Mouse (Mus musculus): ENCODE results near the gene Slc11a1. TPM values are rescaled to one million over a fixed set of nuclear protein-coding genes. Genes with fewer than 3 reads are reported as not detected.

Gene Slc11a1
- total RNA-seq, 2 experiments from 2014 or later = 4.7 to 5.5 TPM

- DNase-seq = no peak
- intact Hi-C loops (cut with DNase I) = loop anchor here (1.0 to 5.0 kb wide), 2 partner anchors 23 to 178 kb away; partner anchors contain the start of gene Catip
These were observed 10.1 kb downstream of the Slc11a1 start for GRCm38 (mm10) chr1:74385064-74385463.

GRCm38 (mm10) chr1:74385531-74385930 is 10.5 kb downstream of the Slc11a1 start:
- no peak for DNase-seq
- intact Hi-C loops (cut with DNase I) = loop anchor here (1.0 to 5.0 kb wide), 2 partner anchors 23 to 178 kb away; partner anchors contain the start of gene Catip

GRCm38 (mm10) chr1:74386363-74386713 is 11.3 kb downstream of the Slc11a1 start:
- intact Hi-C loops (cut with DNase I) = loop anchor here (1.0 to 5.0 kb wide), 3 partner anchors 18 to 179 kb away; no protein-coding TSS in a partner anchor
- no peak for DNase-seq

GRCm38 (mm10) chr1:74386714-74387385 is 11.9 kb downstream of the Slc11a1 start:
- intact Hi-C loops (cut with DNase I) = loop anchor here (1.0 to 5.0 kb wide), 3 partner anchors 19 to 180 kb away; no protein-coding TSS in a partner anchor
- peak; percentile 96 to 99 for DNase-seq

GRCm38 (mm10) chr1:74387386-74387988 is 12.5 kb downstream of the Slc11a1 start:
- intact Hi-C loops (cut with DNase I) = loop anchor here (2.0 to 5.0 kb wide), 2 partner anchors 55 to 180 kb away; no protein-coding TSS in a partner anchor
- no peak for DNase-seq

GRCm38 (mm10) chr1:74388398-74388920 is 13.5 kb downstream of the Slc11a1 start:
- intact Hi-C loops (cut with DNase I) = loop anchor here (5.0 kb wide), 1 partner anchor 181 kb away; no protein-coding TSS in a partner anchor
- DNase-seq = no peak

- peak; percentile 52 to 59 for DNase-seq
- intact Hi-C loops (cut with DNase I) = loop anchor here (5.0 to 10.0 kb wide), 3 partner anchors 183 to 475 kb away; partner anchors contain the start of genes Bcs1l and Zfp142
These were observed 14.9 kb downstream of the Slc11a1 start for GRCm38 (mm10) chr1:74389831-74390286.

- peak; percentile 77 to 79 for DNase-seq
- intact Hi-C loops (cut with DNase I) = loop anchor here (10.0 kb wide), 2 partner anchors 194 to 476 kb away; partner anchors contain the start of genes Bcs1l and Zfp142
These were observed 15.4 kb downstream of the Slc11a1 start for GRCm38 (mm10) chr1:74390287-74390906.

- peak; percentile 98 for DNase-seq
- intact Hi-C loops (cut with DNase I) = loop anchor here (10.0 kb wide), 2 partner anchors 194 to 476 kb away; partner anchors contain the start of genes Bcs1l and Zfp142
These were observed 16.1 kb downstream of the Slc11a1 start, which contains the start of gene Ctdsp1 for GRCm38 (mm10) chr1:74390924-74391748. Ctdsp1 (plus strand) TSS chr1:74391509.

GRCm38 (mm10) chr1:74391844-74392441 is 16.9 kb downstream of the Slc11a1 start:
- intact Hi-C loops (cut with DNase I) = loop anchor here (10.0 kb wide), 2 partner anchors 193 to 477 kb away; partner anchors contain the start of genes Bcs1l and Zfp142
- DNase-seq = peak; percentile 81 to 90

GRCm38 (mm10) chr1:74392446-74392994 is 17.5 kb downstream of the Slc11a1 start:
- intact Hi-C loops (cut with DNase I) = loop anchor here (10.0 kb wide), 2 partner anchors 192 to 478 kb away; partner anchors contain the start of genes Bcs1l and Zfp142
- peak in 1 of 2 experiments; percentile 35 for DNase-seq

GRCm38 (mm10) chr1:74393010-74393409 is 18.0 kb downstream of the Slc11a1 start:
- intact Hi-C loops (cut with DNase I) = loop anchor here (10.0 kb wide), 2 partner anchors 192 to 478 kb away; partner anchors contain the start of genes Bcs1l and Zfp142
- DNase-seq = no peak

- no peak for DNase-seq
- intact Hi-C loops (cut with DNase I) = loop anchor here (10.0 kb wide), 2 partner anchors 191 to 479 kb away; partner anchors contain the start of genes Bcs1l and Zfp142
These were observed 18.7 kb downstream of the Slc11a1 start for GRCm38 (mm10) chr1:74393697-74394096.

GRCm38 (mm10) chr1:74394311-74394710 is 19.3 kb downstream of the Slc11a1 start:
- intact Hi-C loops (cut with DNase I) = loop anchor here (10.0 kb wide), 2 partner anchors 190 to 480 kb away; partner anchors contain the start of genes Bcs1l and Zfp142
- no peak for DNase-seq

GRCm38 (mm10) chr1:74394858-74395257 is 19.9 kb downstream of the Slc11a1 start:
- intact Hi-C loops (cut with DNase I) = loop anchor here (10.0 kb wide), 2 partner anchors 190 to 480 kb away; partner anchors contain the start of genes Bcs1l and Zfp142

GRCm38 (mm10) chr1:74395290-74395689 is 20.3 kb downstream of the Slc11a1 start:
- no peak for DNase-seq
- intact Hi-C loops (cut with DNase I) = loop anchor here (10.0 kb wide), 2 partner anchors 190 to 480 kb away; partner anchors contain the start of genes Bcs1l and Zfp142

More at GRCm38 (mm10) chr1:74394858-74395257, 19.9 kb downstream of the Slc11a1 start:
- DNase-seq = no peak

- intact Hi-C loops (cut with DNase I) = loop anchor here (10.0 kb wide), 2 partner anchors 188 to 482 kb away; partner anchors contain the start of genes Bcs1l and Zfp142
- DNase-seq = peak in 1 of 2 experiments; percentile 60
These were observed 21.6 kb downstream of the Slc11a1 start for GRCm38 (mm10) chr1:74396456-74397222.

Measured in heart, postnatal 36 days (tissue).